Mouse (Mus musculus) CH12.LX (cell line): ENCODE measurements around the gene Tmem45b.

ENCODE experiments used
- BHLHE40 ChIP-seq: IDR thresholded peaks from 2 replicates; pipeline ENCODE4 v1.6.1; 2011; ENCODE audit warnings: mild to moderate bottlenecking, low read depth, low read length, improper control_type of control experiment
- CTCF ChIP-seq, 2 experiments: IDR thresholded peaks in 1 of 2; conservative IDR thresholded peaks in 1 of 2; 2 replicates each; pipeline ENCODE4 v1.5.1; 2011 to 2012; ENCODE audit warnings: low read depth in 2 of 2, low read length in 2 of 2, improper control_type of control experiment in 1 of 2, inconsistent platforms in 1 of 2, mild to moderate bottlenecking in 1 of 2, moderate library complexity in 1 of 2
- EP300 ChIP-seq: IDR thresholded peaks from 2 replicates; pipeline ENCODE4 v1.6.1; 2011; ENCODE audit warnings: low read length, improper control_type of control experiment
- ETS1 ChIP-seq: conservative IDR thresholded peaks from 2 replicates; pipeline ENCODE4 v1.6.1; 2012; ENCODE audit warnings: low read depth, mild to moderate bottlenecking, inconsistent platforms, low read length, improper control_type of control experiment, moderate library complexity
- MAZ ChIP-seq: IDR thresholded peaks from 2 replicates; pipeline ENCODE4 v1.6.1; 2012; ENCODE audit warnings: low read depth, mild to moderate bottlenecking, inconsistent platforms, low read length, improper control_type of control experiment, moderate library complexity
- NRF1 ChIP-seq: IDR thresholded peaks from 2 replicates; pipeline ENCODE4 v1.6.1; 2014; ENCODE audit warnings: low read depth, mild to moderate bottlenecking, inconsistent platforms, low read length, improper control_type of control experiment, moderate library complexity
- POLR2A ChIP-seq: IDR thresholded peaks from 2 replicates; pipeline ENCODE4 v1.6.1; 2011; ENCODE audit warnings: low read depth, mild to moderate bottlenecking, improper control_type of control experiment, low read length
- SMC3 ChIP-seq: IDR thresholded peaks from 2 replicates; pipeline ENCODE4 v1.6.1; 2011; ENCODE audit warnings: low read depth, low read length, improper control_type of control experiment
- ZC3H11A ChIP-seq: IDR thresholded peaks from 2 replicates; pipeline ENCODE4 v1.6.1; 2012; ENCODE audit warnings: low read depth, mild to moderate bottlenecking, inconsistent platforms, low read length, improper control_type of control experiment

GRCm38 (mm10) chr9:31432336-31432975 lies 31.8 kb downstream of the Tmem45b start:
- TF ChIP-seq ZC3H11A (no peak), EP300 (no peak), CTCF (conservative IDR thresholded peaks at IDR 0.05 in 1 of 2, IDR thresholded peaks at IDR 0.05 in 1 of 2; ENCODE audit: low read depth in 2 of 2, low read length in 2 of 2) (no peak), BHLHE40 (no peak), NRF1 (no peak), ETS1 (no peak), POLR2A (no peak), SMC3 (no peak), MAZ (no peak)
